Mouse (Mus musculus): Measurements from ENCODE around the gene 1700034I23Rik. TPM values are rescaled to one million over a fixed set of nuclear protein-coding genes. Genes with fewer than 3 reads are reported as not detected.
"Not testable (repeated sequence)": the region's sequence is repeated elsewhere in the genome, so short reads cannot be mapped to it uniquely, and the experiment has no call there.

1700034I23Rik gene
- polyA plus RNA-seq (2012): not detected in 2 replicates

GRCm38 (mm10) chr3:40902443-40902842, at the start of gene 1700034I23Rik:
Gene 1700034I23Rik, minus strand, starts transcription at chr3:40902543.
- not testable (repeated sequence) for H3K9me3 ChIP-seq (ENCODE audit: control insufficient read depth, low read length); H3K27me3 ChIP-seq (ENCODE audit: control insufficient read depth); H3K36me3 ChIP-seq (ENCODE audit: control insufficient read depth); H3K4me3 ChIP-seq (replicated peaks); H3K4me1 ChIP-seq (ENCODE audit: control insufficient read depth)

GRCm38 (mm10) chr3:40951365-40951764, 49.0 kb upstream of the 1700034I23Rik start:
- Histone ChIP-seq H3K27me3 (ENCODE audit: control insufficient read depth) (peaks cover 23% of the 10 kb centered on the region), H3K4me3 (replicated peaks) (peak overlapping the region; percentile 97), H3K4me1 (ENCODE audit: control insufficient read depth) (peaks cover 44% of the 10 kb centered on the region), H3K36me3 (ENCODE audit: control insufficient read depth) (no peaks in the 10 kb centered on the region), H3K9me3 (ENCODE audit: control insufficient read depth, low read length) (no peaks in the 10 kb centered on the region)
- TF ChIP-seq TAL1 (IDR thresholded peaks at IDR 0.05; ENCODE audit: low read length) (no peak), GATA1 (IDR thresholded peaks at IDR 0.05; ENCODE audit: low read length) (no peak)

- Histone ChIP-seq H3K36me3 (ENCODE audit: control insufficient read depth) (no peaks in the 10 kb centered on the region), H3K27me3 (ENCODE audit: control insufficient read depth) (peaks cover 23% of the 10 kb centered on the region), H3K4me1 (ENCODE audit: control insufficient read depth) (peaks cover 44% of the 10 kb centered on the region), H3K4me3 (replicated peaks) (peak overlapping the region; percentile 97), H3K9me3 (ENCODE audit: control insufficient read depth, low read length) (no peaks in the 10 kb centered on the region)
- no peak for TF ChIP-seq TAL1 (IDR thresholded peaks at IDR 0.05; ENCODE audit: low read length)
- no peak for TF ChIP-seq GATA1 (IDR thresholded peaks at IDR 0.05; ENCODE audit: low read length)
These were observed 48.4 kb upstream of the 1700034I23Rik start for GRCm38 (mm10) chr3:40950601-40951201.

GRCm38 (mm10) chr3:40949903-40950600, 47.7 kb upstream of the 1700034I23Rik start:
- peaks cover 44% of the 10 kb centered on the region for H3K4me1 ChIP-seq (ENCODE audit: control insufficient read depth)
- H3K4me3 ChIP-seq (replicated peaks): peak overlapping the region; percentile 97
- no peaks in the 10 kb centered on the region for H3K9me3 ChIP-seq (ENCODE audit: control insufficient read depth, low read length)
- H3K27me3 ChIP-seq (ENCODE audit: control insufficient read depth): peaks cover 23% of the 10 kb centered on the region
- no peak for TF ChIP-seq GATA1 (IDR thresholded peaks at IDR 0.05; ENCODE audit: low read length)
- TF ChIP-seq TAL1 (IDR thresholded peaks at IDR 0.05; ENCODE audit: low read length): no peak
- H3K36me3 ChIP-seq (ENCODE audit: control insufficient read depth): no peaks in the 10 kb centered on the region

DNA sequence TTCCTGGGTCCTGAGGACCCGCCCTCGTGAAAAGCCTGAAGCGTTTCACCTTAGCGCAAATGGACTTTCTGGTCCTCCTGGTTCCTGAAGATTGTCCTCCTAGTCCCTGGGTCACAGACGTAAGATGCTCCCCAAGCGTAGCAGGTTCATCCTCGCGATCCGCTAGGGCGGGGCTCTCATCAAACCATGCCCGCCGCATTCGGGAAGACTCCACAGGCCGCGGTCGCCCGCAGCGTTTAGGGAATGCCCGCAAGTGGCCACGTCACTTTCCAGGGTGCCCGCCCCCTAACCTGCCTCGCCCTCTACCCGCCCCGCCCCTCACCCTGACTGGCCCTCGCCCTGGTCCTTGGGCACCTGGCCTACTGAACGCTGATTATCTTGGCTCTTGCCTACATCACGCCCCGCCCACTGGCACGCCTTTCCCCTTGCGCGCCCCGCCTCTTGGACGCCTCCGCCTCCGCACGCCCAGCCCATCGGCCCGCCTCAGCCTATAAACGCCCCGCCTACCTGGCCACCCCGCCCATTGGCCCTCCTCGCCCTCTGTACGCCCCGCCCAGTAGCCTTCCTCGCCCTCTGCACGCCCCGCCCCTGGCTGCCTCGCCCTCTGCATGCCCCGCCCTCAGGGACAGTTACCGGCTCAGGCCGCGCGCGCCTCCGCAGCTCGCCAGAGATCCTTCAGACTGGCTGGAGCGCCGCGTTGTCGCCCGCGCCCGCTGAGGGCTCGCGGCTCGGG, 47.0 kb upstream of the 1700034I23Rik start, which contains the start of gene Larp1b:
Larp1b (plus strand) TSS at position 659 of the 733 bp plus-strand sequence.
- Histone ChIP-seq H3K4me3 (replicated peaks) (peak within 1 kb of the TSS; percentile 97), H3K4me1 (ENCODE audit: control insufficient read depth) (peaks cover 43% of the 10 kb centered on the region), H3K27me3 (ENCODE audit: control insufficient read depth) (peaks cover 23% of the 10 kb centered on the region), H3K9me3 (ENCODE audit: control insufficient read depth, low read length) (no peaks in the 10 kb centered on the region), H3K36me3 (ENCODE audit: control insufficient read depth) (no peaks in the 10 kb centered on the region)
- TF ChIP-seq TAL1 (IDR thresholded peaks at IDR 0.05; ENCODE audit: low read length): no peak
- TF ChIP-seq GATA1 (IDR thresholded peaks at IDR 0.05; ENCODE audit: low read length): no peak

GRCm38 (mm10) chr3:40939019-40939418, 36.7 kb upstream of the 1700034I23Rik start:
- TF ChIP-seq GATA1 (IDR thresholded peaks at IDR 0.05; ENCODE audit: low read length): no peak
- TF ChIP-seq TAL1 (IDR thresholded peaks at IDR 0.05; ENCODE audit: low read length): no peak
- no peaks in the 10 kb centered on the region for H3K4me1 ChIP-seq (ENCODE audit: control insufficient read depth)

GRCm38 (mm10) chr3:40938592-40938991, 36.2 kb upstream of the 1700034I23Rik start:
- Histone ChIP-seq H3K27me3 (ENCODE audit: control insufficient read depth) (no peaks in the 10 kb centered on the region), H3K4me3 (replicated peaks) (no peak overlapping the region), H3K4me1 (ENCODE audit: control insufficient read depth) (no peaks in the 10 kb centered on the region), H3K9me3 (ENCODE audit: control insufficient read depth, low read length) (no peaks in the 10 kb centered on the region), H3K36me3 (ENCODE audit: control insufficient read depth) (peaks cover 5% of the 10 kb centered on the region)
- TF ChIP-seq GATA1 (IDR thresholded peaks at IDR 0.05; ENCODE audit: low read length) (no peak), TAL1 (IDR thresholded peaks at IDR 0.05; ENCODE audit: low read length) (no peak)

More at GRCm38 (mm10) chr3:40939019-40939418, 36.7 kb upstream of the 1700034I23Rik start:
- no peaks in the 10 kb centered on the region for H3K27me3 ChIP-seq (ENCODE audit: control insufficient read depth)
- H3K9me3 ChIP-seq (ENCODE audit: control insufficient read depth, low read length): no peaks in the 10 kb centered on the region
- peaks cover 2% of the 10 kb centered on the region for H3K36me3 ChIP-seq (ENCODE audit: control insufficient read depth)
- no peak overlapping the region for H3K4me3 ChIP-seq (replicated peaks)

DNA sequence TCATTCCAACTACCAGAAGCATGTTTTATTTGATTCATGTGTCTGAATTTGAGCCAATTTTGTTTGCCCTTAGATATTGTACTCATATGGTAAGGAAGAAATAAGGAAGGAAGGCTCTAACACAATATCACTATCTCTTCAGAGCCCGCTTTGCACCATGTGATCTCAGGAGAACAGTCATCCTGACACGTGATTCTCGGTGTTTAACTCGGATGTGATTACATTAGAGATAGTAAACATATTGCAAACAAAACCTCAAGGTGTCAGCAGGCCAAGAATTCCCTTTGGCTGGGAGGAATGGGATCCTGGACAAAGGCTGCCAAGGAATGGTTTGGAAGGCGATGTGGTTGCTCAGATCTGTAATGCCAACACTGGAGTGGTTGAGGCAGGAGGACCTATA, 35.8 kb upstream of the 1700034I23Rik start:
- H3K36me3 ChIP-seq (ENCODE audit: control insufficient read depth): peaks cover 5% of the 10 kb centered on the region
- no peaks in the 10 kb centered on the region for H3K9me3 ChIP-seq (ENCODE audit: control insufficient read depth, low read length)
- H3K4me3 ChIP-seq (replicated peaks): no peak overlapping the region
- TF ChIP-seq GATA1 (IDR thresholded peaks at IDR 0.05; ENCODE audit: low read length): no peak
- no peak for TF ChIP-seq TAL1 (IDR thresholded peaks at IDR 0.05; ENCODE audit: low read length)
- no peaks in the 10 kb centered on the region for H3K27me3 ChIP-seq (ENCODE audit: control insufficient read depth)
- no peaks in the 10 kb centered on the region for H3K4me1 ChIP-seq (ENCODE audit: control insufficient read depth)

DNA sequence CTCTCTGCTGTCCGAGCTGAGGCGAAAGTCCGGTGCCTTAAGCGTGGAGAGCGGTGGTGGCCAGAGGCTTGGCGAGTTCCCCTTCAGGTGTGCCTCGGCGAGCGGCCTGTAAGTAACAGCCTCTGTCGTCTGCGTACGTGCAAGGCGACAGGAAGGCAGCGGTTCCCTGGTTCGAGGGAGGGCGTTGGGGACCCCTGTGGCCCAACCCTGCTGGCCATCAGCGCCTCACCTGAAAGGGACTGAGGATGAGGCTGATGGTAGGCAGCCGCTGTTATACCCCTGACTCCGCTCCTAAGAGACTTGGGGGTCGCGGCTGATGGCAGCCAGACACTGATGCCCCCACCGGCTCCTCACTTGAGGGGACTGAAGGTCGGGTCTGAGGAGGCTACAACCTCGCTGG, 8.0 kb downstream of the 1700034I23Rik start:
- Histone ChIP-seq H3K4me1 (ENCODE audit: control insufficient read depth) (peaks cover 17% of the 10 kb centered on the region), H3K4me3 (replicated peaks) (peak overlapping the region; percentile 67)
- H3K9me3 ChIP-seq (ENCODE audit: control insufficient read depth, low read length); H3K27me3 ChIP-seq (ENCODE audit: control insufficient read depth); H3K36me3 ChIP-seq (ENCODE audit: control insufficient read depth): not testable (repeated sequence)

DNA sequence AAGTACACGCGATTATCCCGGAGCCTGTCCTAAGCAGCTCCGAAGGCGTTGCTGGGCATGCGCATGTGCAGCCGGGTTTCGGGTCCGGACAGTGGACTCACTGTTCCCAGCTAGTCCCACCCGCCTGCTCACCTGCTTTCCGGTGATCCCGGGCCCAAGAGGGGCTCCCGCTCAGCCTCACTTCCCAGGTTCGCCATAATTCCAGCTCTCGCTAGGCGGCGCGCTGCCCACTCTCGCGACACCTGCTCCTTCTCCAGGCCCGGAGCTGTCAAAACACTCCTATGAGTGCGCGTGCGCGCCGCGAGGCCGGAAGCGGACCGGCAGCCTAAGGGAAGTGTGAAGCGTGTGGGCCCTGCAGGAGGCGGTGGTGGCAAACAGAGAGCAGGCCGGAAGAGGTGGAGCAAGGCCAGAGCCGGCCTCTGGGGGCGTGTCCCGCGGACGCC, 8.5 kb downstream of the 1700034I23Rik start:
- Histone ChIP-seq H3K4me1 (ENCODE audit: control insufficient read depth) (peaks cover 17% of the 10 kb centered on the region), H3K4me3 (replicated peaks) (peak overlapping the region; percentile 65)
- H3K27me3 ChIP-seq (ENCODE audit: control insufficient read depth); H3K9me3 ChIP-seq (ENCODE audit: control insufficient read depth, low read length); H3K36me3 ChIP-seq (ENCODE audit: control insufficient read depth): not testable (repeated sequence)

GRCm38 (mm10) chr3:40853123-40853738, 49.1 kb downstream of the 1700034I23Rik start:
- not testable (repeated sequence) for H3K4me3 ChIP-seq (replicated peaks); H3K9me3 ChIP-seq (ENCODE audit: control insufficient read depth, low read length); H3K27me3 ChIP-seq (ENCODE audit: control insufficient read depth)

More at GRCm38 (mm10) chr3:40853123-40853738, 49.1 kb downstream of the 1700034I23Rik start:
- H3K4me1 ChIP-seq (ENCODE audit: control insufficient read depth); H3K36me3 ChIP-seq (ENCODE audit: control insufficient read depth): not testable (repeated sequence)

Measured in erythroblast, embryonic 14.5 days (primary cell).